Mouse (Mus musculus) midbrain, embryonic 13.5 days (tissue): ENCODE results near the gene Ptgis. TPM values are rescaled to one million over a fixed set of nuclear protein-coding genes. Genes with fewer than 3 reads are reported as not detected.

Experiments used
- ATAC-seq: fragments of 200-750 bp; cut with Nextera tagmentation; 2 replicates; pipeline ENCODE4 v1.8.0; 2017; ENCODE audit warnings: mild to moderate bottlenecking, moderate TSS enrichment, moderate library complexity
- H3K27ac ChIP-seq: fragments of 300-500 bp; sonication (generic); 2 replicates; pipeline ENCODE4 v1.5.1; 2015; ENCODE audit warnings: inconsistent platforms, mild to moderate bottlenecking, moderate library complexity
- H3K27me3 ChIP-seq: fragments of 300-500 bp; sonication (generic); 2 replicates; pipeline ENCODE4 v1.6.1; 2015; ENCODE audit warnings: mild to moderate bottlenecking, inconsistent platforms
- H3K36me3 ChIP-seq: fragments of 300-500 bp; sonication (generic); 2 replicates; pipeline ENCODE4 v1.6.1; 2015; ENCODE audit warnings: mild to moderate bottlenecking, inconsistent platforms
- H3K4me1 ChIP-seq: fragments of 300-500 bp; sonication (generic); replicated peaks from 2 replicates; pipeline ENCODE4 v1.6.1; 2015; ENCODE audit warnings: inconsistent platforms
- H3K4me2 ChIP-seq: fragments of 300-500 bp; sonication (generic); replicated peaks from 2 replicates; pipeline ENCODE4 v1.6.1; 2015; ENCODE audit warnings: moderate library complexity, mild to moderate bottlenecking, inconsistent platforms
- H3K4me3 ChIP-seq: fragments of 300-500 bp; sonication (generic); replicated peaks from 2 replicates; pipeline ENCODE4 v1.5.1; 2015; ENCODE audit warnings: mild to moderate bottlenecking, inconsistent platforms
- H3K9ac ChIP-seq: fragments of 300-500 bp; sonication (generic); replicated peaks from 2 replicates; pipeline ENCODE4 v1.6.1; 2015; ENCODE audit warnings: mild to moderate bottlenecking, inconsistent platforms
- H3K9me3 ChIP-seq: fragments of 300-500 bp; sonication (generic); 2 replicates; pipeline ENCODE4 v1.6.1; 2016; ENCODE audit warnings: mild to moderate bottlenecking, inconsistent platforms
- WGBS: fragments of 180-500 bp; shearing (Covaris S2); methylation state at CpG from one replicate; pipeline ENCODE4 v1.1.7; 2015; 5-methylcytosine and 5-hydroxymethylcytosine counted together
- polyA plus RNA-seq: library from polyadenylated mRNA; unstranded; fragments of >200 nt; fragmentation: Nextera tagmentation; extraction: Ambion mirVana; gene quantifications from 2 replicates; pipeline ENCODE4 v1.2.1, GENCODE M21; 2015

The Ptgis gene
- polyA plus RNA-seq: 4.0 and 4.5 TPM in 2 replicates

GRCm38 (mm10) chr2:167240008-167240964 is at the start of gene Ptgis:
TSS of gene Ptgis (minus strand) at chr2:167240604.
- peak within 1 kb of the TSS; percentile 90 for H3K4me2 ChIP-seq
- ATAC-seq: peak; percentile 72
- H3K9ac ChIP-seq: peak within 1 kb of the TSS; percentile 76
- peaks cover 30% of the 10 kb centered on the region for H3K27me3 ChIP-seq
- no peak within 1 kb of the TSS for H3K27ac ChIP-seq
- peaks cover 14% of the 10 kb centered on the region for H3K4me1 ChIP-seq
- H3K36me3 ChIP-seq: no peaks in the 10 kb centered on the region
- WGBS: 3% methylated on average over 45 of the region's 45 CpGs
- H3K4me3 ChIP-seq: peak within 1 kb of the TSS; percentile 46
- 0 out of 2 replicates have a peak, but pooled peaks cover 2% of the 10 kb centered on the region for H3K9me3 ChIP-seq

- H3K36me3 ChIP-seq: no peaks in the 10 kb centered on the region
- no peak for ATAC-seq
- no peak overlapping the region for H3K27ac ChIP-seq
- H3K4me3 ChIP-seq: no peak overlapping the region
- H3K4me2 ChIP-seq: no peak overlapping the region
- no peak overlapping the region for H3K9ac ChIP-seq
- 93% methylated on average over 13 of the region's 13 CpGs for WGBS
- 0 out of 2 replicates have a peak, but pooled peaks cover 3% of the 10 kb centered on the region for H3K4me1 ChIP-seq
- H3K27me3 ChIP-seq: peaks cover 9% of the 10 kb centered on the region; the same call in 1 of the 2 replicates
- H3K9me3 ChIP-seq: no peaks in the 10 kb centered on the region
Measured at GRCm38 (mm10) chr2:167281461-167281860, 41.1 kb upstream of the Ptgis start.

GRCm38 (mm10) chr2:167280986-167281310 is 40.5 kb upstream of the Ptgis start:
- Histone ChIP-seq H3K27me3 (peaks cover 9% of the 10 kb centered on the region; the same call in 1 of the 2 replicates), H3K9me3 (no peaks in the 10 kb centered on the region), H3K4me2 (no peak overlapping the region), H3K36me3 (no peaks in the 10 kb centered on the region), H3K4me1 (0 out of 2 replicates have a peak, but pooled peaks cover 3% of the 10 kb centered on the region), H3K9ac (no peak overlapping the region), H3K4me3 (no peak overlapping the region), H3K27ac (no peak overlapping the region)
- peak; percentile 50 for ATAC-seq
- 82% methylated on average over 4 of the region's 4 CpGs for WGBS

- 46% methylated on average over 26 of the region's 26 CpGs for WGBS
- Histone ChIP-seq H3K4me3 (no peak overlapping the region), H3K4me1 (0 out of 2 replicates have a peak, but pooled peaks cover 3% of the 10 kb centered on the region), H3K36me3 (no peaks in the 10 kb centered on the region), H3K9me3 (no peaks in the 10 kb centered on the region), H3K9ac (no peak overlapping the region), H3K4me2 (no peak overlapping the region), H3K27ac (no peak overlapping the region), H3K27me3 (peaks cover 9% of the 10 kb centered on the region; the same call in 1 of the 2 replicates)
- ATAC-seq: peak; percentile 89
Measured at GRCm38 (mm10) chr2:167280090-167280985, 39.9 kb upstream of the Ptgis start.

GRCm38 (mm10) chr2:167278751-167279526 is 38.5 kb upstream of the Ptgis start:
- Histone ChIP-seq H3K4me1 (0 out of 2 replicates have a peak, but pooled peaks cover 3% of the 10 kb centered on the region), H3K4me3 (no peak overlapping the region), H3K9me3 (no peaks in the 10 kb centered on the region), H3K27ac (no peak overlapping the region), H3K4me2 (no peak overlapping the region), H3K36me3 (no peaks in the 10 kb centered on the region), H3K9ac (no peak overlapping the region), H3K27me3 (peaks cover 9% of the 10 kb centered on the region; the same call in 1 of the 2 replicates)
- WGBS: 64% methylated on average over 17 of the region's 17 CpGs
- peak; percentile 53; the same call in 1 of the 2 replicates for ATAC-seq

- Histone ChIP-seq H3K27ac (no peak overlapping the region), H3K9me3 (no peaks in the 10 kb centered on the region), H3K27me3 (peaks cover 9% of the 10 kb centered on the region; the same call in 1 of the 2 replicates), H3K4me3 (no peak overlapping the region), H3K4me1 (0 out of 2 replicates have a peak, but pooled peaks cover 3% of the 10 kb centered on the region), H3K36me3 (no peaks in the 10 kb centered on the region), H3K9ac (no peak overlapping the region), H3K4me2 (no peak overlapping the region)
- 86% methylated on average over 7 of the region's 7 CpGs for WGBS
- no peak for ATAC-seq
Measured at GRCm38 (mm10) chr2:167278011-167278410, 37.6 kb upstream of the Ptgis start.

- no peaks in the 10 kb centered on the region for H3K9me3 ChIP-seq
- H3K4me3 ChIP-seq: no peak overlapping the region
- no peak overlapping the region for H3K4me2 ChIP-seq
- WGBS: 70% methylated on average over 13 of the region's 13 CpGs
- H3K36me3 ChIP-seq: no peaks in the 10 kb centered on the region
- peaks cover 9% of the 10 kb centered on the region; the same call in 1 of the 2 replicates for H3K27me3 ChIP-seq
- ATAC-seq: no peak
- H3K27ac ChIP-seq: no peak overlapping the region
- H3K9ac ChIP-seq: no peak overlapping the region
- H3K4me1 ChIP-seq: 0 out of 2 replicates have a peak, but pooled peaks cover 3% of the 10 kb centered on the region
Measured at GRCm38 (mm10) chr2:167277026-167277425, 36.6 kb upstream of the Ptgis start.

- WGBS: 85% methylated on average over 10 of the region's 10 CpGs
- Histone ChIP-seq H3K4me2 (no peak overlapping the region), H3K9ac (no peak overlapping the region), H3K27ac (no peak overlapping the region), H3K36me3 (no peaks in the 10 kb centered on the region), H3K9me3 (no peaks in the 10 kb centered on the region), H3K4me3 (no peak overlapping the region), H3K27me3 (peaks cover 9% of the 10 kb centered on the region; the same call in 1 of the 2 replicates), H3K4me1 (0 out of 2 replicates have a peak, but pooled peaks cover 1% of the 10 kb centered on the region)
- ATAC-seq: no peak
Measured at GRCm38 (mm10) chr2:167275856-167276255, 35.5 kb upstream of the Ptgis start.

GRCm38 (mm10) chr2:167274713-167275465 is 34.5 kb upstream of the Ptgis start:
- no peak for ATAC-seq
- Histone ChIP-seq H3K9me3 (no peaks in the 10 kb centered on the region), H3K4me1 (no peaks in the 10 kb centered on the region), H3K27me3 (peaks cover 4% of the 10 kb centered on the region; the same call in 1 of the 2 replicates), H3K9ac (no peak overlapping the region), H3K36me3 (no peaks in the 10 kb centered on the region), H3K27ac (no peak overlapping the region), H3K4me2 (no peak overlapping the region), H3K4me3 (no peak overlapping the region)
- 61% methylated on average over 10 of the region's 10 CpGs for WGBS

- H3K27me3 ChIP-seq: no peaks in the 10 kb centered on the region
- no peaks in the 10 kb centered on the region for H3K36me3 ChIP-seq
- H3K4me1 ChIP-seq: no peaks in the 10 kb centered on the region
- ATAC-seq: no peak
- H3K4me2 ChIP-seq: no peak overlapping the region
- H3K9me3 ChIP-seq: no peaks in the 10 kb centered on the region
- H3K27ac ChIP-seq: no peak overlapping the region
- WGBS: 87% methylated on average over 13 of the region's 13 CpGs
- no peak overlapping the region for H3K9ac ChIP-seq
- H3K4me3 ChIP-seq: no peak overlapping the region
Measured at GRCm38 (mm10) chr2:167273206-167273740, 32.9 kb upstream of the Ptgis start.
